Mouse (Mus musculus) limb, embryonic 14.5 days (tissue): ENCODE measurements around the gene Tmem87a. TPM values are rescaled to one million over a fixed set of nuclear protein-coding genes. Genes with fewer than 3 reads are reported as not detected.

Experiments used
- ATAC-seq: fragments of 200-750 bp; cut with Nextera tagmentation; 2 replicates; pipeline ENCODE4 v1.8.0; 2017; ENCODE audit warnings: low read depth, moderate number of reproducible peaks, moderate TSS enrichment; ENCODE audit not compliant: low FRiP score
- DNase-seq: peaks from one replicate; pipeline ENCODE4 v3.0.0-alpha.2; 2015; ENCODE audit warnings: low spot score
- H3K27ac ChIP-seq: fragments of 300-500 bp; sonication (generic); replicated peaks from 2 replicates; pipeline ENCODE4 v1.5.1; 2014; ENCODE audit warnings: low read depth, mild to moderate bottlenecking, low read length, moderate library complexity, mixed read lengths
- H3K27me3 ChIP-seq: fragments of 300-500 bp; sonication (generic); 2 replicates; pipeline ENCODE4 v1.6.1; 2014; ENCODE audit warnings: low read length, mixed read lengths; ENCODE audit not compliant: control insufficient read depth, insufficient read depth
- H3K36me3 ChIP-seq: fragments of 300-500 bp; sonication (generic); 2 replicates; pipeline ENCODE4 v1.6.1; 2014; ENCODE audit warnings: mild to moderate bottlenecking, low read length, moderate library complexity, mixed read lengths; ENCODE audit not compliant: control insufficient read depth, insufficient read depth
- H3K4me1 ChIP-seq: fragments of 300-500 bp; sonication (generic); 2 replicates; pipeline ENCODE4 v1.6.1; 2014; ENCODE audit warnings: antibody characterized with exemption, low read length, mixed read lengths; ENCODE audit not compliant: control insufficient read depth, insufficient read depth
- H3K4me2 ChIP-seq: fragments of 300-500 bp; sonication (generic); replicated peaks from 2 replicates; pipeline ENCODE4 v1.6.1; 2014; ENCODE audit warnings: low read depth, mild to moderate bottlenecking, low read length, moderate library complexity; ENCODE audit not compliant: severe bottlenecking
- H3K4me3 ChIP-seq: fragments of 300-500 bp; sonication (generic); replicated peaks from 2 replicates; pipeline ENCODE4 v1.5.1; 2014; ENCODE audit warnings: low read length
- H3K9ac ChIP-seq: fragments of 300-500 bp; sonication (generic); 2 replicates; pipeline ENCODE4 v1.6.1; 2014; ENCODE audit warnings: mild to moderate bottlenecking, low read depth, low read length, moderate library complexity; ENCODE audit not compliant: severe bottlenecking
- H3K9me3 ChIP-seq: fragments of 300-500 bp; sonication (generic); 2 replicates; pipeline ENCODE4 v1.6.1; 2016; ENCODE audit warnings: low read length; ENCODE audit not compliant: control insufficient read depth
- POLR2A ChIP-seq: fragments of 200-500 bp; IDR thresholded peaks from 2 replicates; pipeline ENCODE4 v1.8.0; 2012; ENCODE audit warnings: inconsistent platforms, mild to moderate bottlenecking, moderate library complexity, borderline replicate concordance; ENCODE audit not compliant: insufficient read depth, insufficient read length; ENCODE audit errors: extremely low read depth
- WGBS: fragments of 180-500 bp; shearing (Covaris S2); extraction: QIAGEN DNeasy Blood & Tissue Kit; methylation state at CpG from one replicate; pipeline ENCODE4 v1.1.7; 2014; 5-methylcytosine and 5-hydroxymethylcytosine counted together
- polyA plus RNA-seq, 2 experiments: library from polyadenylated mRNA; depleted of rRNA in 1 of 2; stranded (reverse) in 1 of 2; unstranded in 1 of 2; fragments of >200 nt; fragmentation: Nextera tagmentation in 1 of 2; extraction: Ambion mirVana in 1 of 2; gene quantifications; 2 replicates each; pipeline versions ENCODE4 v1.2.1 to v1.2.3; 2012 to 2014

Gene Tmem87a
- polyA plus RNA-seq, 2 experiments = 12.6 to 26.3 TPM

GRCm38 (mm10) chr2:120444486-120444885, 40.6 kb upstream of the Tmem87a start:
- Histone ChIP-seq H3K9ac (no peak overlapping the region), H3K4me2 (no peak overlapping the region), H3K9me3 (no peaks in the 10 kb centered on the region), H3K27me3 (no peaks in the 10 kb centered on the region), H3K36me3 (no peaks in the 10 kb centered on the region), H3K4me1 (no peaks in the 10 kb centered on the region), H3K4me3 (no peak overlapping the region), H3K27ac (no peak overlapping the region)
- no peak for DNase-seq
- WGBS = 87% methylated on average over 1 of the region's 1 CpGs
- TF ChIP-seq POLR2A = no peak
- ATAC-seq = no peak

- Histone ChIP-seq H3K27me3 (no peaks in the 10 kb centered on the region), H3K4me2 (no peak overlapping the region), H3K27ac (no peak overlapping the region), H3K4me1 (no peaks in the 10 kb centered on the region), H3K36me3 (no peaks in the 10 kb centered on the region), H3K9ac (no peak overlapping the region), H3K9me3 (no peaks in the 10 kb centered on the region), H3K4me3 (no peak overlapping the region)
- DNase-seq = no peak
- WGBS = 70% methylated on average over 5 of the region's 5 CpGs
- no peak for TF ChIP-seq POLR2A
- no peak for ATAC-seq
Observed at GRCm38 (mm10) chr2:120424386-120424785, 20.5 kb upstream of the Tmem87a start.

GRCm38 (mm10) chr2:120414738-120415414, 11.0 kb upstream of the Tmem87a start:
- no peak overlapping the region for H3K9ac ChIP-seq
- H3K4me1 ChIP-seq = no peaks in the 10 kb centered on the region
- no peak overlapping the region for H3K4me2 ChIP-seq
- no peak for TF ChIP-seq POLR2A
- ATAC-seq = no peak
- DNase-seq = no peak
- H3K4me3 ChIP-seq = no peak overlapping the region
- peaks cover 4% of the 10 kb centered on the region; the same call in 1 of the 2 replicates for H3K36me3 ChIP-seq
- H3K27me3 ChIP-seq = no peaks in the 10 kb centered on the region
- 47% methylated on average over 1 of the region's 1 CpGs for WGBS
- no peak overlapping the region for H3K27ac ChIP-seq
- no peaks in the 10 kb centered on the region for H3K9me3 ChIP-seq

- peaks cover 4% of the 10 kb centered on the region; the same call in 1 of the 2 replicates for H3K36me3 ChIP-seq
- H3K4me1 ChIP-seq = no peaks in the 10 kb centered on the region
- no peak overlapping the region for H3K9ac ChIP-seq
- no peak overlapping the region for H3K27ac ChIP-seq
- TF ChIP-seq POLR2A = no peak
- H3K9me3 ChIP-seq = no peaks in the 10 kb centered on the region
- no peak overlapping the region for H3K4me2 ChIP-seq
- ATAC-seq (no peak), DNase-seq (no peak)
- H3K27me3 ChIP-seq = no peaks in the 10 kb centered on the region
- H3K4me3 ChIP-seq = no peak overlapping the region
Observed at GRCm38 (mm10) chr2:120414113-120414512, 10.2 kb upstream of the Tmem87a start.

- 95% methylated on average over 3 of the region's 3 CpGs for WGBS
- H3K27me3 ChIP-seq = no peaks in the 10 kb centered on the region
- no peak overlapping the region for H3K4me3 ChIP-seq
- no peak for DNase-seq
- H3K9ac ChIP-seq = no peak overlapping the region
- TF ChIP-seq POLR2A = no peak
- no peaks in the 10 kb centered on the region for H3K4me1 ChIP-seq
- H3K36me3 ChIP-seq = peaks cover 4% of the 10 kb centered on the region; the same call in 1 of the 2 replicates
- no peak overlapping the region for H3K4me2 ChIP-seq
- no peak for ATAC-seq
- no peak overlapping the region for H3K27ac ChIP-seq
- 0 out of 2 replicates have a peak, but pooled peaks cover 3% of the 10 kb centered on the region for H3K9me3 ChIP-seq
Observed at GRCm38 (mm10) chr2:120411096-120411628, 7.2 kb upstream of the Tmem87a start.
